Mouse (Mus musculus) urinary bladder, adult 2 months (tissue): Measurements from ENCODE around the gene Pitpnm3. TPM values are rescaled to one million over a fixed set of nuclear protein-coding genes. Genes with fewer than 3 reads are reported as not detected.

Experiments
- DNase-seq: peaks from one replicate; pipeline ENCODE4 v3.0.0; 2022; ENCODE audit warnings: low spot score
- polyA plus RNA-seq: library from polyadenylated mRNA; depleted of rRNA; stranded (reverse); fragments of >200 nt; gene quantifications from 2 replicates; pipeline ENCODE4 v1.2.3, GENCODE M21; 2012

The Pitpnm3 gene
- polyA plus RNA-seq, 1 experiment: 9.9 TPM

- no peak for DNase-seq
Measured at GRCm38 (mm10) chr11:72136231-72136982, 829 bp upstream of the Pitpnm3 start.

DNA sequence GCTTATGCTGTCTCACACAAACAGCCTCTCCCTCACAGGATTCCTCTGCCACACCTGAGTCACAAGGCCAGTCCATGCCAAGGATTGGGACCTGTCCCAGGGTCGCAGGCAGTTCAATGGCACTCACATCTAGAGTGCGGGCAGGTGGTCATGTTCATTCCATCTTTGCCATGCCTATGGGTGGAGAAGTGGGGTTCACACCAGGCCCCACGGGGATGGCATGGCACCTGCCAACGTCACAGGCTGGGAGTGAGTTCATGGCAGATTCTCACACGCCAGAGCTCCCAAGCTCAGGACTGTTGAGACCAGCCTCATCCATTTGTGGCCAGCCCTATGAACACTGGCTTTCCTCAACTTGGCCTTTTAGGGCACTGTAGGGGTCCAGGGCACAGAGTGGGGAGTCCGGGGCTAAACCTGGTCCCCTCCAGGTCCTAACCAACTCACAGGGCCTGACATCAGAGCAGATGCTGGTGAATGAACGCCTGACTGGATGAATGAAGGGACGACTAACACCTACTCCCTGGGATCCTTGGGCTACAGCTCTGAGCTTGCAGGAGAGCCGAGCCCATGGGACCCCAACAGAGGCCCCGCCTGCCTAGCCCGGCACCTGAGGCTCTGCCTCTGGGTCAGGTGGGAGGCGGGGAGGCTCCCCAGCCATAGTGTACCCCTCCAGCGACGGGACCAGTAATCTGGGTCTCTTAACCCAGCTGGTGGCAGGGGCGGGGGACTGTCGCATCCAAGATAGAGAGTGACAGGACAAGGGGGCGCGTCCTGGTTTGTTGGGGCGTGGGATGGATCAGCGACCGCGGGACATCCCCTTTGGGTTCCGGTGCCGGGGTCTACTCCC is 819 bp downstream of the Pitpnm3 start:
- DNase-seq: no peak

GRCm38 (mm10) chr11:72133075-72133474 is 2.5 kb downstream of the Pitpnm3 start:
- no peak for DNase-seq

- peak; percentile 36 for DNase-seq
Measured at GRCm38 (mm10) chr11:72132266-72132665, 3.3 kb downstream of the Pitpnm3 start.

- no peak for DNase-seq
Measured at GRCm38 (mm10) chr11:72131697-72132096, 3.9 kb downstream of the Pitpnm3 start.

- DNase-seq: no peak
Measured at GRCm38 (mm10) chr11:72130905-72131304, 4.7 kb downstream of the Pitpnm3 start.

- no peak for DNase-seq
Measured at GRCm38 (mm10) chr11:72130472-72130871, 5.1 kb downstream of the Pitpnm3 start.

DNA sequence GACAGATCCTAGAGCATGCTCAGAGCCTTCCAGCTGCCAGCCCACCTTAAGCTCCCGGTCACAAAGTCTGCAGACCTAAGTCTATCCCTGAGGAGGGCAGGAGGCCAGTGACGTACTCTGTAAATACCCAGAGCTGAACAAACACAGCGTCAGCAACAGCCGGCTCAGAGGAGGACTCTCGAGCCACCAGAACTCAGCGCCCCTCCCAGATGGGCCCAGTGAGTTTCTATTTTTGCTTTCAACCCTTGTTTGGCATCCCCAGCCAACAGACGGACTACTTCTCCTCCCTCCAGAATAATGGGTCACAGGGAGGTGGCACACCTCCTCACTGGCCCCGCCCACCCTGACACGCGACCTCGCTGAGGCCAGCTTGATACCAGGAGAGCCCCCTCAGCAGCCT is 5.6 kb downstream of the Pitpnm3 start:
- DNase-seq: no peak

DNA sequence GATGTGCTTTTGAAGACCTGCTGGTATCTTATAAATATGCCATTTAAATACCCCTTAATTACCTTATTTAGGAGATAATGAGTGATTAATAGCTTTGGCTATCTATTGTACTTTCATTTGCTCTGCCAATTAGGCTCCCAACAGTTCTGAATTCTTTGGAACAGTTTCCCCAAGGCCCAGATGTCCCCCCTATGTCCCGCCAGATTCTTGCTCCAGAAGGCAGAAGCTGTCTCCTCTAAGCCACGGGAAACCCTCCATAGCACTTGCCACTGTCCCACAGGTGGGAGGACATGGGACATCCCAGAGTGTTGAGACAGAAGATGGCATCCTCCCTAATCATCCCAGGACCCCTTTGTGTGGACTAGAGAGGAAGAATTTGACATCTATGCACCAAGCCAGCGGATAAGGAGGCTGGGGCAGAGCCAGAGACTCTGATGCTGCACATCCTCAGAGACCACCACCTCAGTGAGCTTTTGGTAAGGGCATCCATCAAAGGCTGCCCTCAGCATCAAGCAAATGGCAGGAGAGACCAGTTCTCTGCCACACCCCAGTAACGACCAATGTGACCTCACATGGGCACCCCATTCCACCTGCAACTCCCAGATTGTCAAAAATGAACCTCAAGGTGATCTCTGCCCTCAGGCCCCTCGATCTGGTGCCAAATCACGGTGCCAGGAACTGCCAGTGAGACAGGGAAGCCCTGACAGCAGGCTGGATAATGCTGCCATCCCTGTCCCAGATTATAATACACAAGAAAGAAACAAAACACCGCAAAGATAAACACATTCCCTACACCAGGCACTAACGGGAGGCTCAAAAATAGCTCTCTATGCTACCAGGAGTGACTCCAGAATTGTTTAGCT is 6.3 kb downstream of the Pitpnm3 start:
- DNase-seq: no peak

- DNase-seq: no peak
Measured at GRCm38 (mm10) chr11:72127450-72128189, 8.0 kb downstream of the Pitpnm3 start.

- no peak for DNase-seq
Measured at GRCm38 (mm10) chr11:72125781-72126180, 9.8 kb downstream of the Pitpnm3 start.

DNA sequence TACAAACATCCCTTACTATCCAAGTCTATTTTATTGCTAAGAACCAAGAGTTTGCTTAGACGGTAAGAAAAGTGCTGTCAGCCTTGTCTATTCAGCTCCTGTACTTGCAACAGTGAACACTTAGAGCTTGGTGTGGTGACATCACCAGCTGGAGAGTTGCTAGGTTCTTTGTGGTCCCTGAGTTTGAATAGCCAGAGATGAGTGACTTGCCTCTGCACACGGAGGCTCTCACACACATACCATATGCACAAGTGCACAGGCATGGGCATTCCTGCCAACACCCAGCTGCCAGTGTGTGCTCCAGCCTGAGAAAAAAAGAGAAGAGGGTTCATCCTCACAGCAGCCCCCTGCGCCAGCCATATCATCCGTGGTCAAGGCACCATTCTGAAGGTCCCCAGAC is 12.0 kb downstream of the Pitpnm3 start:
- DNase-seq: no peak

GRCm38 (mm10) chr11:72120354-72120753 is 15.2 kb downstream of the Pitpnm3 start:
- no peak for DNase-seq

- no peak for DNase-seq
Measured at GRCm38 (mm10) chr11:72118630-72119029, 16.9 kb downstream of the Pitpnm3 start.

GRCm38 (mm10) chr11:72113296-72113695 is 22.3 kb downstream of the Pitpnm3 start:
- no peak for DNase-seq

DNA sequence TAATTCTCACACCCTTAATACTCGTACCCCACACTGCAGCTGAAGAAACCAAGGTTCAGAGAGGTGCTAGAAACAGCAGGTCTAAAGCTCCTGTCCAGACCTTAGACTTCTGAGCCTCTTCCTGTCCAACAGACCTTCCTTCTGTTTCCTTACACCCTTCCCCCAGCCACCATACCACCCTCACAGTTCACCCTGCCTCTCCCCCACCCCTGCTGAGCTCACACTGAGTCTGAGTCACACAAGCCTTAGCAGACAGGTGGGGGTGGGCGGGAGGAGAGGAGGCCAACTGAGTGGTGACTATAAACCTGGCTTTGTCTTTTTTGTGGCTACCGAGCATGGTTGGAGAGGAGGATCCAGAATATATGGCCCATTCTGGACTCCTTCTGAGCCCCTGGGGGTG is 24.9 kb downstream of the Pitpnm3 start:
- no peak for DNase-seq

DNA sequence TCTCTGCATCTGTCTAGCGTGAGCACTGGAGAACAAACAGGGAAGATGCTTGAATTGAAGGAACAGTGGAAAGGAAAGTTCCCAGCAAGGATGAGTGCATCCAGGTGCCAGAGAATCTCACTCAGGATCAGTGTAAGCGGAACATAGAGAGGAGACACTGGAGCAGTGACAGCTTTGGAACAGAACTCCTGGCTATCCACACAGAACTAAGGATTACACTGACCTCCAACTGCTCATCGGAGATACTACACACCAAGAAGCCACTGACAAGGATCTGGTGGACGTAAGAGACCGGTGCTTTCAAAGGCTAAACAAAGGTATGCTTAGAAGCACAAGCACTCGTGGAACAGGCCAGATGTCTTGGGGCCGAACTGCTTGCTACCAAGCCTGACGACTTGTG is 31.4 kb downstream of the Pitpnm3 start:
- DNase-seq: no peak

DNA sequence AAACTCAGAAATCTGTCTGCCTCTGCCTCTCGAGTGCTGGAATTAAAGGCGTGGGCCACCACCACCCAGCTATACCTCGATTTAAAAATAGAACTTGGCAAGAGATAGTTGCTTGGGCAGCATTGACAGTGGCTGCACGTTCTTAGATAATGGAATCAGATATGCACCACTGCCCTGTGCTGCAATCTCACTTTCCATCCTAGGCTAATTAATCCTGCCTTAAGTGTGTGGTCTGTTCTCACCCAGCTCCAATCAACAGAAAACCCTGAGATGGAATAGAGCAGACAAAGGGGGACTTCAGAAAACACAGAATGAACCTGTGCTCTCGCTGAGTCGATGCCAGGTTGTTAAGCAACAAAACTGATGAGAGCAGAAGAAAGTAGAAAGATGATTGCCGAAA is 32.0 kb downstream of the Pitpnm3 start:
- DNase-seq: no peak

DNA sequence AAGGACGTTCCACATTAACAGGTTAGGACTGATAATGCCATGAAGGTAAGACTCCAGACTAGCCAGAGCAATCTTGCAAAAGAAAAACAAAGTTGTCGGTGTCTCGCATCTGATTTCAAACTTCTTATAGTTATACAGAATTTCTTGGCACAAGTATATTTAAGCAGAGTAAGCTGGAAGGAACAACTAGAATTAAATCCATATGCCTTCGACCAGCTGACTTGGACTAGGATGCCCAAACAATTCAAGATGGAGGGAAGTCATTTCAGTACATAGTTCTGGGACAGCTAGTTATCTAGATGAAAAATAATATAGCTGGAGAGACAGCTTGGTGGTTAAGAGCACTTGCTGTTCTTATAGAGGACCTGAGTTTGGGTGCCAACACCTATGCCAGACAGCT is 34.6 kb downstream of the Pitpnm3 start:
- no peak for DNase-seq

DNA sequence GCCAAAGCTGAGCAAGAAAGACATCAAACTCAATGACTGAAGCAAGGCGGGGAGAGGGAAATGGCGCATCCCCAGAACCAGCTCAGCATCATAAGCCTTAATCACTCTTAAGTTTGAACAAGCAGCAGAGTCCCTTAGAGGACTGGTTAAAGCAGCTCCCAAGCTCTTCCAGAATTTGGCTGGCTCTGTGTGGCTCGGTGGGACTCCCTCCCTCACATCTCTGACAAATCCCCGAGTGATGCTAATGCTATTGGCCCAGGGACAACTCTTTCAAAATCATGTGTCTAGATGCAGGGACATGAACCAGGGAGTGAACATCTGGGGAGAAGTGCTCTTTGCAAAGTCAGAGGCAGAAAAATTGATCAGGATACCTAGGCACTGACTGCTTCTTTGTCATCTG is 36.4 kb downstream of the Pitpnm3 start:
- no peak for DNase-seq

- no peak for DNase-seq
Measured at GRCm38 (mm10) chr11:72098027-72098426, 37.6 kb downstream of the Pitpnm3 start.
